Mouse (Mus musculus) layer of hippocampus, adult 9-11 months (tissue): ENCODE results near the gene Olfr1018.

ENCODE experiments used
- DNase-seq: peaks from one replicate; pipeline ENCODE4 v3.0.0; 2022

The Olfr1018 gene

GRCm38 (mm10) chr2:85818179-85818578, at the start of gene Olfr1018:
Gene Olfr1018, plus strand, starts transcription at chr2:85818479.
- no peak for DNase-seq

GRCm38 (mm10) chr2:85772413-85772812, 45.9 kb upstream of the Olfr1018 start, which contains the start of gene Olfr1014:
Gene Olfr1014, plus strand, starts transcription at chr2:85772713.
- no peak for DNase-seq

- no peak for DNase-seq
Measured at GRCm38 (mm10) chr2:85781717-85782116, 36.6 kb upstream of the Olfr1018 start, which contains the start of gene Olfr1015. Gene Olfr1015, plus strand, starts transcription at chr2:85782017.

- no peak for DNase-seq
Measured at GRCm38 (mm10) chr2:85792331-85792730, 25.9 kb upstream of the Olfr1018 start.

- no peak for DNase-seq
Measured at GRCm38 (mm10) chr2:85802444-85802843, 15.8 kb upstream of the Olfr1018 start, which contains the start of gene Olfr1016. Gene Olfr1016, minus strand, starts transcription at chr2:85802544.

GRCm38 (mm10) chr2:85804501-85804900, 13.8 kb upstream of the Olfr1018 start:
- DNase-seq, result no peak

- DNase-seq, result no peak
Measured at GRCm38 (mm10) chr2:85845383-85845782, 27.1 kb downstream of the Olfr1018 start, which contains the start of gene Olfr1019. Gene Olfr1019, minus strand, starts transcription at chr2:85845483.

- no peak for DNase-seq
Measured at GRCm38 (mm10) chr2:85846730-85847129, 28.5 kb downstream of the Olfr1018 start, which contains the start of gene Olfr1020. Gene Olfr1020, plus strand, starts transcription at chr2:85847030.

GRCm38 (mm10) chr2:85868294-85868693, 50.0 kb downstream of the Olfr1018 start, which contains the start of gene Olfr1022:
Gene Olfr1022, plus strand, starts transcription at chr2:85868594.
- DNase-seq, result no peak
